Mouse (Mus musculus): Measurements from ENCODE around the gene 9430007A20Rik.

- TF ChIP-seq CTCF (IDR thresholded peaks at IDR 0.05; ENCODE audit: low read depth) (no peak), EP300 (IDR thresholded peaks at IDR 0.05; ENCODE audit: low read depth) (no peak)
Observed at GRCm38 (mm10) chr4:144565034-144565433, 45.4 kb downstream of the 9430007A20Rik start, which contains the start of gene Gm13124.
